Mouse (Mus musculus): ENCODE data around the gene Ndufa5. TPM values are rescaled to one million over a fixed set of nuclear protein-coding genes. Genes with fewer than 3 reads are reported as not detected.

Gene Ndufa5
- 214 TPM for polyA plus RNA-seq (2014; fragmentation: Illumina TruSeq; extraction: RNeasy Lipid Tissue Mini Kit (QIAGEN cat#74804); ENCODE audit: low read depth, low replicate concordance)

DNA sequence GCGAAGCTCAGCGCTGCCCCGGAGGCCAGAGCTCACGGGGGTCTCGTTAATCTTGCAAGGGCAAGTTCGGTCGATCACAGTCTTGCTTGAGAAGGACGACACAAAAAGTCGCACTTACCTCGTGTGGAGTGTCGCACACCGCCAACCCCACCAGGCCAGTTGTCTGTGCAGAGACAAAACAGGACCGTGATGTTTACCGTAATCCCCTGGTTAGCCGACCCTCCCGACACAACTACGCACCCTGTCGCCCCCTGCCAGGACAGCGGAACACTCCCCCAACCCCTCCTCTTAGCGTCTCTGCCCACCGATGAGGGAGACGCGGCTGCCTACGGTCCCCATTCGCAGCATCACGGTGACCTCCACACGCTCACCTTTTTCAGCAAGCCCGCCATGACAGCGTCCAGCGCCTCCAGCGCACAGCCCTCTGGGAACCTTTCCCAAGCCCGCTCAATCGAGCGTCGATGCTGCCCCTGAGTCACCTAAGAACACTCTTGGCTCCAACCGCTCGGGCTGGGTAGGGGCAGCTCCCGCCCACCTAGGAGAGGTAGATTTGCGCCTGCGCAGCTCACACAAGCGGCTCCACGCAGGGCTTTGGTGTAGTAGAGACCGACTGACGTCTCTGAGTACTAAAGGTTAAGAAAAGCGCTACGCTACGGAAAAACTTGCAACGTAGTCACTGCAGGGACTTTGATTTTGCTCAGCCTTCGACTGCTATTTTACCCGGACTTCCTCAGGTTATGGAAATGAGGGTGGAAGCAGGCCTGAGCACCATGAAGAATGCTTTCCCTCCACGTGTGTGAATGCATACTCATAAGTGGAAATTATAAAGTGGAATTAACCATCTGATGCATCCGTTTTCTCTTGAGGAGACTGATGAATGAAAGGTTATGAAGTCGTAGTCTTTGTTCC is at the start of gene Ndufa5:
Ndufa5 (minus strand) TSS at position 859 of the 909 bp plus-strand sequence.

DNA sequence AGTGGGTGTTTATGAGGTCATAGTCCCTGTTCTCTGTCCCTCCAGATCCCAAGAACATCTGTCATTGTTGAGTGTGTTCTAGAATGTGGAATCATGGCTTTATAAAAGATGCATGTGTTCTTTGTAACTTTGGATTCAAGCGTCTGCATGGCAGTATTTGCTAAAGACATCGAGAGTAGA is 141 bp upstream of the Ndufa5 start, which contains the start of gene Asb15:
Asb15 (plus strand) TSS at position 81 of the 180 bp plus-strand sequence.

DNA sequence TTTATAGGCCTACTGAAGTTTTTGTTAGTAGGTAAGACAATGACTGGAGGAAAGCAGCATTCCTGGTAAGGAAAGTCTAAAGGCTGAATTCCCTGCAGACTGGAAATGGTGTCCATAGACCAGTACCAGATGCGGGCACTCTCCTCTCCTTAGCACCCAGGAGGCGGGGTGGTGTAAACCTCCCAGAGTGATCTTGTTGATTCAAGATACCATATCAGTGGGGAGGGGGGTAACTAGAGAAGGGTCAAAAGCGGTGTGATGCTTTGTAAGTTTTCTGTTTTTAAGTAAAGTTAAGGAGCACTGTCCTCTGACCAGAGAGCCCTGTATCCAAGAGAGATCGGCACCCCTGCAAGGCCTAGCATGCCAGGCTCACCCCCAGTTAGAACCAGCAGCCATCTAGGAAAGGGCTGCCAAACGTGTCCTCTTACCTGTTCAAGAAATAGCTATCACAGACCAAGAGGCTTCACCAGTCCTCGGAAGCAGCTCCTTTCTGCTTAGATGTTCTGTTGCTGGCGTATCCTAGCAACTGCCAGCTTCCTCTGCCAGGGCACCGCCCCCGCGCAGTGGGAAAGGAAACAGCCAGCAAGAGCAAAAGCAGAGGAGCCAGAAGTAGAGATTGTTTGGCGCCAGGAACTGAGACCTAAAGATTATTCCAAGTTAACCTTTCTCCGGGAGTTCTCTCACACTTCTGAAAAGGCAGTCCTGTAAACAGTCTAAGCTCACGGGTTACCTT is 13.1 kb downstream of the Ndufa5 start, which contains the start of gene Iqub:
Iqub (minus strand) TSS at position 516 of the 733 bp plus-strand sequence.

Other genes starting within 250 kb of the Ndufa5 start
- gene Iqub, start 12.9 kb downstream of the Ndufa5 start, polyA plus RNA-seq (2014; fragmentation: Illumina TruSeq; extraction: RNeasy Lipid Tissue Mini Kit (QIAGEN cat#74804); ENCODE audit: low read depth, low replicate concordance), result 241 TPM
- 38.8 TPM for gene Asb15, start 131 bp upstream of the Ndufa5 start, polyA plus RNA-seq (2014; fragmentation: Illumina TruSeq; extraction: RNeasy Lipid Tissue Mini Kit (QIAGEN cat#74804); ENCODE audit: low read depth, low replicate concordance)
- gene Lmod2, start 69.7 kb upstream of the Ndufa5 start, polyA plus RNA-seq (2014; fragmentation: Illumina TruSeq; extraction: RNeasy Lipid Tissue Mini Kit (QIAGEN cat#74804); ENCODE audit: low read depth, low replicate concordance), result not detected
- gene Wasl, start 137.0 kb upstream of the Ndufa5 start, polyA plus RNA-seq (2014; fragmentation: Illumina TruSeq; extraction: RNeasy Lipid Tissue Mini Kit (QIAGEN cat#74804); ENCODE audit: low read depth, low replicate concordance), result 36.6 TPM
- 189 TPM for gene Hyal6, start 205.2 kb upstream of the Ndufa5 start, polyA plus RNA-seq (2014; fragmentation: Illumina TruSeq; extraction: RNeasy Lipid Tissue Mini Kit (QIAGEN cat#74804); ENCODE audit: low read depth, low replicate concordance)
- 1.3 TPM for gene Hyal4, start 220.3 kb upstream of the Ndufa5 start, polyA plus RNA-seq (2014; fragmentation: Illumina TruSeq; extraction: RNeasy Lipid Tissue Mini Kit (QIAGEN cat#74804); ENCODE audit: low read depth, low replicate concordance)